Mouse (Mus musculus): ENCODE results near the gene Naif1.

DNA sequence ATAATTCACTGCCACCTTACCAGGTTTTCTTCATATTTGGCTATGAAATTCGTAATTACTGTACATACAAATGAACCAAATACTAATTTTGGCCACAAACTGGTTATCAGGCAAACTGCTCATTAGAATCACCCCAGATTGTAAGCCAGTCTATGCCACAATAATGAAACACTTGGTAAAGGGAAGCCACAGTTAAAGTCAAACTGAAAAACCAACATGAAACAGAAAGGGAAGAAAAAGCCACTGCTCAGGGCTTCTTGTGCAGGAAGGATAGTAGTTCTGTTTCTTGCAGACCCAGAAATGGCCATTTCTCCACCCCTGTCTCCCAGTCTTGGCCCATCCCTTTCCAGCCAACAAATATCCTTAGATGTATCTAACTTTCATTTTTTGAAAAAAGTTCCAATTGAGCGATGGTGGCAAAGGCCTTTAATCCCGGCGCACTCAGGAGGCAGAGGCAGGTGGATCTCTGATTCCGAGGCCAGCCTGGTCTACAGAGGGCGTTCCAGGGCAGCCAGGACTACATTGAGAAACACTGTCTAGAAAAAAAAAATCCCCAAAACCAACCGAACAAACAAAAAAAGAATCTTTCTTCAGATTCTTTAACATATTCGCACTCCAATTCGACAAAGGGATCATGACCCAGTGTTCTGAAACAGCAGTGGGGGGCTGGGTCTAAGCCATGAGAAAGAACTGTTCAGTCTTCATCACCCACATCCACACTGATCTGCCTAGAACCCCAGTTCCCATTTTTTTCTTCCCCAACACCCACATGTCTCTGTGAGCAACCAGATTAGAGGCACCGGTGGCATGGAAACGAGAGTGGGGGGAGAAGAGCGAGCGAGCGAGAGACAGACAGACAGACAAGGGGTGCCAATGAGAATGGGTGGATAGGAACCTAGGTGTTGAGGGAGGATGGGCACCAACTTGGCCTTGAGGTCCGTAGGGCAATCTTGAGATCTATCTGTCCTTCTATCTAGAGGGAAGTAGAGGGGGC is at the start of gene Naif1:
- TF ChIP-seq CTCF (IDR thresholded peaks at IDR 0.05; ENCODE audit: control insufficient read depth, insufficient read depth, insufficient replicate concordance, low read depth, low read length) (no peak), POLR2A (IDR thresholded peaks at IDR 0.05; ENCODE audit: control insufficient read depth, low read depth, low read length) (no peak)

Data from testis, adult 2 months (tissue).